Mouse (Mus musculus) forebrain, postnatal 0 days (tissue): Measurements from ENCODE around the gene Hsp90aa1. TPM values are rescaled to one million over a fixed set of nuclear protein-coding genes. Genes with fewer than 3 reads are reported as not detected.
"Not testable (repeated sequence)": the region's sequence is repeated elsewhere in the genome, so short reads cannot be mapped to it uniquely, and the experiment has no call there.

ENCODE experiments used
- ATAC-seq: fragments of 200-750 bp; cut with Nextera tagmentation; 2 replicates; pipeline ENCODE4 v1.8.0; 2017; ENCODE audit warnings: mild to moderate bottlenecking, moderate library complexity
- DNase-seq: peaks from one replicate; pipeline ENCODE4 v3.0.0-alpha.2; 2015
- H3K27ac ChIP-seq: fragments of 300-500 bp; sonication (generic); 2 replicates; pipeline ENCODE4 v1.5.1; 2014; ENCODE audit warnings: low read depth, mild to moderate bottlenecking, antibody characterized with exemption, low read length, moderate library complexity, mixed read lengths
- H3K27me3 ChIP-seq: fragments of 300-500 bp; sonication (generic); 2 replicates; pipeline ENCODE4 v1.6.1; 2014; ENCODE audit warnings: mild to moderate bottlenecking, low read length, mixed read lengths; ENCODE audit not compliant: insufficient read depth
- H3K36me3 ChIP-seq: fragments of 300-500 bp; sonication (generic); 2 replicates; pipeline ENCODE4 v1.6.1; 2014; ENCODE audit warnings: mild to moderate bottlenecking, moderate library complexity; ENCODE audit not compliant: insufficient read depth
- H3K4me1 ChIP-seq: fragments of 300-500 bp; sonication (generic); 2 replicates; pipeline ENCODE4 v1.6.1; 2014; ENCODE audit warnings: antibody characterized with exemption; ENCODE audit not compliant: insufficient read depth
- H3K4me2 ChIP-seq: fragments of 300-500 bp; sonication (generic); 2 replicates; pipeline ENCODE4 v1.6.1; 2014; ENCODE audit warnings: low read depth, mild to moderate bottlenecking, moderate library complexity
- H3K4me3 ChIP-seq: fragments of 300-500 bp; sonication (generic); 2 replicates; pipeline ENCODE4 v1.5.1; 2014; ENCODE audit warnings: low read depth, low read length, mixed read lengths
- H3K9ac ChIP-seq: fragments of 300-500 bp; sonication (generic); 2 replicates; pipeline ENCODE4 v1.6.1; 2014; ENCODE audit warnings: mild to moderate bottlenecking
- H3K9me3 ChIP-seq: fragments of 300-500 bp; sonication (generic); 2 replicates; pipeline ENCODE4 v1.6.1; 2016; ENCODE audit warnings: low read length
- CTCF ChIP-seq: sonication (generic); IDR thresholded peaks from 2 replicates; pipeline ENCODE4 v1.5.1; 2016; ENCODE audit warnings: antibody characterized with exemption, control low read depth, low read depth
- WGBS: fragments of 180-500 bp; shearing (Covaris S2); extraction: QIAGEN DNeasy Blood & Tissue Kit; methylation state at CpG from one replicate; pipeline ENCODE4 v1.1.7; 2014; 5-methylcytosine and 5-hydroxymethylcytosine counted together
- polyA plus RNA-seq: library from polyadenylated mRNA; unstranded; fragments of >200 nt; fragmentation: Nextera tagmentation; extraction: Ambion mirVana; gene quantifications from 2 replicates; pipeline ENCODE4 v1.2.1, GENCODE M21; 2015
- total RNA-seq: library from RNA; depleted of rRNA; stranded (reverse); fragments of >200 nt; gene quantifications from 2 replicates; pipeline ENCODE4 v1.2.3, GENCODE M21; 2014; rRNA removed

The Hsp90aa1 gene
- total RNA-seq = 703 and 720 TPM in 2 replicates
- polyA plus RNA-seq = 1,123 and 1,324 TPM in 2 replicates

DNA sequence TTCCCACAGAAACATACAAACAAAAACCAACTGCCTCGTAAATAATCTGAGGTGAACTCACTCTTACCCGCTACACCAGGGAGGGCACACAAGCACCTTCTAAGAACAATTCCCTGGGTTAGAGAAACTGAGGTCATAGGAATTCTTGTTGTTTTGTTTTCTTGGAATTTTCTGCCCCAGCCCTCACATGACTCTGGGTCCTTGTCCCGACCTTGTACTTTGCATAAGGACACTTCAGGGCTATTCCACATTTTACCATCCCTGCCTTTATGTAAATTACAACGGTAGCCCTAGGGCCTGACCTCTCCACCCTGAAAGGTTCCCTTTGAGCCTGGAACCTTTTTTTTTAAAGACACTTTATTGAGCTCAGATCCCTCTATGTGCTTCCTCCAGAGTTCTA lies at the start of gene Hsp90aa1:
TSS of gene Hsp90aa1 (minus strand) at position 173 of the 400 bp plus-strand sequence.
- TF ChIP-seq CTCF = no peak
- H3K9me3 ChIP-seq = no peaks in the 10 kb centered on the region
- DNase-seq (no peak), ATAC-seq (no peak)
- H3K36me3 ChIP-seq = no peaks in the 10 kb centered on the region
- H3K4me1 ChIP-seq = peaks cover 4% of the 10 kb centered on the region; the same call in 1 of the 2 replicates
- no peak within 1 kb of the TSS for H3K4me2 ChIP-seq
- no peak within 1 kb of the TSS for H3K4me3 ChIP-seq
- WGBS = 45% methylated on average over 4 of the region's 4 CpGs
- H3K27me3 ChIP-seq = no peaks in the 10 kb centered on the region; the same call in 1 of the 2 replicates
- H3K27ac ChIP-seq = no peak within 1 kb of the TSS
- no peak within 1 kb of the TSS for H3K9ac ChIP-seq

DNA sequence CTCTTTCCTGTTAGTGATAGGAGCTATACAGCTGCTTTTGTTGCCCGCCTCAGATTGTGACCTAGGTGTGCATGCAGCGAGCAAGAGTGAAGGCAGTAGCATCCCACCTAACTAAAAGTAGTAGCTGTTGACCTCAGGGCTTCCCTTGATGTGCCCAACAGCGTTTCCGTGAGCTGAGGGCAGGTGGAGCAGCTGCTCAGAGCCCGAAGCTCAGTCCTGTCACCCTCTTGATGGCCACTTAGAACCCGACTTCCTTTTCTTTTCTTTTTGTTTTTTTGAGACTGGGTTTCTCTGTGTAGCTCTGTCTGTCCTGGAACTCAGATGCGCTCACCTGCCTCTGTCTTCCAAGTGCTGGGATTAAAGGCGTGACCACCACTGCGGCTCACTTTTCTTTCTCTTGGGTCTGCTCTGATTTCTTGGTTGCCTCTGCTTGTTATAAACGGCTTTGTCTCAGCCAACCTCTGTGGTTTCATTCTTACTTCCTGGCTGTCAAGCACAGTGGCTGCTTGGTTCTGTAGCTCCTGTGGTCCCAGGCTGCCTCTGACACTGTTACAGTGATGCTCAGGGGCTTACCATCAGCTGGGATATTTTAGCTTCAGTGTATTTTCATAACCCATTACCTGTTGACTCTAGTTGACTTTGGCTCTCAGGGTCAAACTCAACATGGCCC lies 48.4 kb upstream of the Hsp90aa1 start:
- 82% methylated on average over 10 of the region's 10 CpGs for WGBS
- H3K9me3 ChIP-seq = no peaks in the 10 kb centered on the region
- no peak overlapping the region for H3K27ac ChIP-seq
- DNase-seq (no peak), ATAC-seq (no peak)
- no peak for TF ChIP-seq CTCF
- H3K4me1 ChIP-seq = no peaks in the 10 kb centered on the region
- H3K9ac ChIP-seq = no peak overlapping the region
- H3K4me3 ChIP-seq = no peak overlapping the region
- H3K36me3 ChIP-seq = no peaks in the 10 kb centered on the region; the same call in 1 of the 2 replicates
- no peak overlapping the region for H3K4me2 ChIP-seq
- H3K27me3 ChIP-seq = no peaks in the 10 kb centered on the region

DNA sequence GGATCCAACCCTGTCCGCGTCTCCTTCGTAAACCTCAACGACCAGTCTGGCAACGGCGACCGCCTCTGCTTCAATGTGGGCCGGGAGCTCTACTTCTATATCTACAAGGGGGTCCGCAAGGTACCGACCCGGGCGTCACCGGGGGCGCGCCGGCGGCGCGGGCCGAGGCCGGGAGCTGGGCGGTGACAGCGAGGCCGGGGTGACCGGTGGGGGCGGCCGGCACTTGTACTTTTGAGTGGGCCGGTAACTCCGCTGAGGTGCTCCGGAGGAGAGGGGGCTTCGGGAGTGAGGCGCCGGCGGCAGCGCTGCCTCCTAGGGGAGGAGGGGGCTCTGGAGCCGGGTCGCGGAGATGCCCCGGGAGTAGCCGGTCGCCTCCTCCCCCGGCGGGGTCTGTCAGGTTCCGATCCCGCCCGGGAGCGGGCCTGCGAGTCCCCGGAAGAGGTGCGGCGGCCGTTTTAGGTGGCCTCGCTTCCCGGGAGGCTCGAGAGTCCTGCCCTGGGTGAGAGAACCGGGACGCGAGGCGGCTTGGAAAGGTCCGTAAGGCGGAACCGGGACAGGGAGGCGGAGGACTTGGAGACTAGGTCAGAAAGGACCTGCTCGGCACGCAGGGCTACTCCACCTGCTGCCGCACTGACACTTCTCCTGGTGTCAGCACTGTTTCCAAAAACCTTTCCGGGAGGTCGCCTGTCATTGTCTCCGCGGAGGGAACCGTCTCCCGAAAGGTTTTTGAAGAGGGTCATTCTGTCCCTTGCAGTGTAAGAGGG lies 35.8 kb upstream of the Hsp90aa1 start:
- Histone ChIP-seq H3K36me3 (no peaks in the 10 kb centered on the region), H3K9ac (peak overlapping the region; percentile 88), H3K4me2 (peak overlapping the region; percentile 68), H3K27ac (peak overlapping the region; percentile 90), H3K4me3 (peak overlapping the region; percentile 94), H3K27me3 (no peaks in the 10 kb centered on the region), H3K9me3 (no peaks in the 10 kb centered on the region), H3K4me1 (peaks cover 7% of the 10 kb centered on the region)
- no peak for TF ChIP-seq CTCF
- WGBS = 2% methylated on average over 70 of the region's 72 CpGs
- ATAC-seq (peak; percentile 60), DNase-seq (peak; percentile 6)

DNA sequence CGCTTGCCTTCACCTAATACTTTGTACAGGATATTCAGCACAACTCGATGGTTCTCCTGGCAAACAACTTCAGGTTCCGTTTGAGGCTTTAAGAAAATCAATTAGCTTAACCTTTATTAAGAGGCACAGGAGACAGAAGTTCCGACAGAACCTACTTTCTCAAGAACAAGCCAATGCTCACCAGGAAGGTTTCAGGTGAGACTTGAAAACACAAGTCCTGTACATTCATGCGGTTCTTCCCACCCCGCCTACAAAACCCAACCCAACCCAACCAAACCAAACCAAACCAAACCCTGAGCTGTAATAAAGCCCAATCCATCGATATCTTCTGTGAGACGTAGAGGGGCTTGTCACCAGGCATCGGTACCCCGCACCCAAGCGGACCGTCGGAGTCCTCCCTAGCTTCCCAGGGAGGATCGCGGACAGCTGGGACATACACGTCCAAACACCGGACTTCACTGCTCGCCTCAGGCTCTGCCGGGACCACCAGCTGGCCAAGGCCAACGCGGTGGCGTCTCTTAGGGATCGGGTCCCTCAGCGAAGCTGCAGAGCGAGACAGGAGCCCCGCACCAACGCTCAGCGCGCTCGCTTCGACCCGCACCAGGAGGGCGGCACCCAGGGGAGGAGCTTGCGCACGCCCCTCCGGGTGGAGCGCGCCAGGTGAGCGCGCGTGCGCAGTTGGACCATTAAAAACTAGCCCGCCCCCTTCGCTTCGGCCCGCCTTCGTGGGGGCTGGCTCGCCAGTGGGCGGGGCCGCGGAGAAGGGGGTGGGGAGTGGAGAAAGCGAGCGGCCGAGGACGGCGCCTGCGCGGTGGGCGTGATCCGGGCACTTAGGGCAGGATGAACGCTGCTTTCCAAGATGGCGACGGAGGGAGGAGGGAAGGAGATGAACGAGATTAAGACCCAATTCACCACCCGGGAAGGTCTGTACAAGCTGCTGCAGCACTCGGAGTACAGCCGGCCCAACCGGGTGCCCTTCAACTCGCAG lies 34.9 kb upstream of the Hsp90aa1 start, which contains the start of gene Wdr20:
TSS of gene Wdr20 (plus strand) at position 775 of the 988 bp plus-strand sequence.
- no peaks in the 10 kb centered on the region for H3K27me3 ChIP-seq
- peak within 1 kb of the TSS; percentile 68 for H3K4me2 ChIP-seq
- no peak for TF ChIP-seq CTCF
- WGBS = 2% methylated on average over 69 of the region's 69 CpGs
- H3K4me3 ChIP-seq = peak within 1 kb of the TSS; percentile 94
- H3K9me3 ChIP-seq = no peaks in the 10 kb centered on the region
- H3K36me3 ChIP-seq = no peaks in the 10 kb centered on the region
- H3K9ac ChIP-seq = peak within 1 kb of the TSS; percentile 88
- ATAC-seq = peak; percentile 96
- DNase-seq = peak; percentile 99
- H3K4me1 ChIP-seq = peaks cover 7% of the 10 kb centered on the region
- H3K27ac ChIP-seq = peak within 1 kb of the TSS; percentile 90

DNA sequence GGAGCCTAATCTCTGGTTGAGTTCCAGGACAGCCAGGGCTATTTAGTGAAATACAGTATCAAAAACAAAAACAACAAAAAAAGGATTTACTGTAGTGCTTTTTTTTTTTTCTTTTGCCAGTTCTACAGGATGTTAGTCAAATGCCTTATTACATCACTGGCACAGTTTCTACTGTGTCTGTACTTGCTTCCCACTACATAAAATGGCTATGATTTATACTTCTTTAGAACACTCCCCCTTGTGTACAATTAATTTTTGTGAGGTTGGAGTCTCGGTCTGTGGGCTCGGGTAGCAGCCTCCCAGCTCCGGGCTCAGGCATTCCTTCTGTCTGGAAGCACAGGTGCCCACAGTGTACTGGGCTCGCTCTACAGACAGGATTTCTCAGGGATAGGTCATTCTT lies 34.1 kb upstream of the Hsp90aa1 start:
- H3K4me1 ChIP-seq = peaks cover 7% of the 10 kb centered on the region
- H3K27ac ChIP-seq = no peak overlapping the region
- peak overlapping the region; percentile 62 for H3K4me2 ChIP-seq
- DNase-seq (peak; percentile 30), ATAC-seq (no peak)
- H3K9ac ChIP-seq = peak overlapping the region; percentile 88
- WGBS = 10% methylated on average over 4 of the region's 4 CpGs
- H3K27me3 ChIP-seq = no peaks in the 10 kb centered on the region
- H3K4me3 ChIP-seq = peak overlapping the region; percentile 94
- no peaks in the 10 kb centered on the region for H3K9me3 ChIP-seq
- no peaks in the 10 kb centered on the region for H3K36me3 ChIP-seq
- peak; percentile 19; the same call in 1 of the 2 replicates for TF ChIP-seq CTCF

- not testable (repeated sequence) for H3K4me2 ChIP-seq, ATAC-seq
- WGBS = 94% methylated on average over 3 of the region's 3 CpGs
These were observed 30.7 kb upstream of the Hsp90aa1 start for GRCm38 (mm10) chr12:110733254-110733653.

More at GRCm38 (mm10) chr12:110733254-110733653, 30.7 kb upstream of the Hsp90aa1 start:
- not testable (repeated sequence) for H3K9ac ChIP-seq, H3K4me3 ChIP-seq, DNase-seq, H3K4me1 ChIP-seq, H3K36me3 ChIP-seq, H3K9me3 ChIP-seq, H3K27ac ChIP-seq, H3K27me3 ChIP-seq
